Mouse (Mus musculus): Measurements from ENCODE around the gene Trappc1.

GRCm38 (mm10) chr11:69357690-69358089 lies 33.9 kb downstream of the Trappc1 start:
- no peak for TF ChIP-seq CTCF (conservative IDR thresholded peaks at IDR 0.05 in 1 of 2, IDR thresholded peaks at IDR 0.05 in 1 of 2; ENCODE audit: low read depth in 2 of 2, low read length in 2 of 2)
- no peak for TF ChIP-seq KAT2A (IDR thresholded peaks at IDR 0.05; ENCODE audit: insufficient replicate concordance, low read length)
- no peak for TF ChIP-seq NELFE (IDR thresholded peaks at IDR 0.05; ENCODE audit: low read depth, low read length)
- no peak for TF ChIP-seq NRF1 (IDR thresholded peaks at IDR 0.05; ENCODE audit: low read depth, low read length)
- no peak for TF ChIP-seq EP300 (IDR thresholded peaks at IDR 0.05; ENCODE audit: low read length)
- TF ChIP-seq USF1 (IDR thresholded peaks at IDR 0.05; ENCODE audit: low read depth, low read length): no peak
- no peak for TF ChIP-seq ETS1 (conservative IDR thresholded peaks at IDR 0.05; ENCODE audit: low read depth, low read length)
- no peak for TF ChIP-seq ZMIZ1 (IDR thresholded peaks at IDR 0.05; ENCODE audit: low read depth, low read length)
- TF ChIP-seq JUND (conservative IDR thresholded peaks at IDR 0.05; ENCODE audit: low read depth, low read length): no peak
- no peak for TF ChIP-seq POLR2A (IDR thresholded peaks at IDR 0.05; ENCODE audit: low read depth, low read length)
- TF ChIP-seq RAD21 (IDR thresholded peaks at IDR 0.05; ENCODE audit: low read depth, low read length): no peak
- TF ChIP-seq ZKSCAN1 (IDR thresholded peaks at IDR 0.05; ENCODE audit: borderline replicate concordance, low read depth, low read length): no peak
- TF ChIP-seq GABPA (IDR thresholded peaks at IDR 0.05; ENCODE audit: insufficient replicate concordance, low read depth, low read length): no peak

Data from CH12.LX (cell line).